Mouse (Mus musculus): ENCODE measurements around the gene Ugcg. TPM values are rescaled to one million over a fixed set of nuclear protein-coding genes. Genes with fewer than 3 reads are reported as not detected.

The Ugcg gene
- total and polyA plus RNA-seq, 2 experiments from 2014 or later, result 22.8 to 68.5 TPM

GRCm38 (mm10) chr4:59224889-59225288, 35.8 kb downstream of the Ugcg start:
- Histone ChIP-seq H3K4me2 (ENCODE audit: low read depth, low read length, poor library complexity, severe bottlenecking) (no peak overlapping the region), H3K4me1 (ENCODE audit: insufficient read depth, low read length) (no peaks in the 10 kb centered on the region), H3K9me3 (ENCODE audit: low read length) (no peaks in the 10 kb centered on the region), H3K9ac (replicated peaks; ENCODE audit: low read length, poor library complexity, severe bottlenecking) (no peak overlapping the region), H3K36me3 (ENCODE audit: insufficient read depth, low read length) (peaks cover 9% of the 10 kb centered on the region), H3K27me3 (ENCODE audit: insufficient read depth, low read length) (no peaks in the 10 kb centered on the region), H3K27ac (ENCODE audit: low read depth, low read length) (no peak overlapping the region), H3K4me3 (ENCODE audit: low read depth, low read length) (no peak overlapping the region)
- no peak for TF ChIP-seq CTCF (IDR thresholded peaks at IDR 0.05)
- WGBS, result 93% methylated on average over 4 of the region's 4 CpGs
- no peak for DNase-seq (ENCODE audit: low spot score)
- no peak for ATAC-seq (ENCODE audit: low FRiP score)

- Histone ChIP-seq H3K9me3 (ENCODE audit: low read length) (no peaks in the 10 kb centered on the region), H3K4me1 (ENCODE audit: insufficient read depth, low read length) (no peaks in the 10 kb centered on the region), H3K27me3 (ENCODE audit: insufficient read depth, low read length) (no peaks in the 10 kb centered on the region), H3K27ac (ENCODE audit: low read depth, low read length) (no peak overlapping the region), H3K4me2 (ENCODE audit: low read depth, low read length, poor library complexity, severe bottlenecking) (no peak overlapping the region), H3K9ac (replicated peaks; ENCODE audit: low read length, poor library complexity, severe bottlenecking) (no peak overlapping the region), H3K36me3 (ENCODE audit: insufficient read depth, low read length) (peaks cover 9% of the 10 kb centered on the region), H3K4me3 (ENCODE audit: low read depth, low read length) (no peak overlapping the region)
- no peak for TF ChIP-seq CTCF (IDR thresholded peaks at IDR 0.05)
- DNase-seq (ENCODE audit: low spot score) (no peak), ATAC-seq (ENCODE audit: low FRiP score) (no peak)
- 93% methylated on average over 9 of the region's 9 CpGs for WGBS
These were observed 38.0 kb downstream of the Ugcg start for GRCm38 (mm10) chr4:59227047-59227446.

DNA sequence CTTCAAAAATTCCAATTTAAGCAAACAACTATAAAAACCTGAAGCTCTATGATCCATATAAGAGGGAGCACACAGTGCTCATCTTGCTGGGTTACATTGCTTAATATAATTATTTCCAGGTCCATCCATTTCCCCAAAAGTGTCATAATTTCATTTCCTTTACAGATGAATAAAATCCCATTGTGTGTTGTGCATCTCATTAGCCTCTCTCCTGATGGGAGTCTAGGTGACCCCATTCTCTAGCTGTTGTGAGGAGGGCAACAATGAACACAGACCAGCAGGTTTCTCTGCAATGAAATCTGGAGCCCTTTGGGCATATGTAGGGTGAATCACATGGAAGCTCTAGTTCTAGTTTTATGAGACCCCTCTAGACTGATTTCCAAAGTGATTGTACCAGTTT, 39.9 kb downstream of the Ugcg start:
- H3K27me3 ChIP-seq (ENCODE audit: insufficient read depth, low read length), result no peaks in the 10 kb centered on the region
- H3K9ac ChIP-seq (replicated peaks; ENCODE audit: low read length, poor library complexity, severe bottlenecking), result no peak overlapping the region
- peaks cover 3% of the 10 kb centered on the region; the same call in 1 of the 2 replicates for H3K36me3 ChIP-seq (ENCODE audit: insufficient read depth, low read length)
- ATAC-seq (ENCODE audit: low FRiP score) (no peak), DNase-seq (ENCODE audit: low spot score) (no peak)
- H3K4me1 ChIP-seq (ENCODE audit: insufficient read depth, low read length), result no peaks in the 10 kb centered on the region
- H3K4me2 ChIP-seq (ENCODE audit: low read depth, low read length, poor library complexity, severe bottlenecking), result no peak overlapping the region
- no peak overlapping the region for H3K4me3 ChIP-seq (ENCODE audit: low read depth, low read length)
- H3K9me3 ChIP-seq (ENCODE audit: low read length), result no peaks in the 10 kb centered on the region
- H3K27ac ChIP-seq (ENCODE audit: low read depth, low read length), result no peak overlapping the region
- TF ChIP-seq CTCF (IDR thresholded peaks at IDR 0.05), result no peak

- Histone ChIP-seq H3K36me3 (ENCODE audit: insufficient read depth, low read length) (no peaks in the 10 kb centered on the region), H3K27ac (ENCODE audit: low read depth, low read length) (no peak overlapping the region), H3K9me3 (ENCODE audit: low read length) (no peaks in the 10 kb centered on the region), H3K27me3 (ENCODE audit: insufficient read depth, low read length) (no peaks in the 10 kb centered on the region), H3K4me2 (ENCODE audit: low read depth, low read length, poor library complexity, severe bottlenecking) (no peak overlapping the region), H3K4me3 (ENCODE audit: low read depth, low read length) (no peak overlapping the region), H3K9ac (replicated peaks; ENCODE audit: low read length, poor library complexity, severe bottlenecking) (no peak overlapping the region), H3K4me1 (ENCODE audit: insufficient read depth, low read length) (no peaks in the 10 kb centered on the region)
- 85% methylated on average over 6 of the region's 6 CpGs for WGBS
- no peak for ATAC-seq (ENCODE audit: low FRiP score)
- no peak for DNase-seq (ENCODE audit: low spot score)
- TF ChIP-seq CTCF (IDR thresholded peaks at IDR 0.05), result no peak
These were observed 42.4 kb downstream of the Ugcg start for GRCm38 (mm10) chr4:59231266-59232055.

- 93% methylated on average over 8 of the region's 10 CpGs for WGBS
These were observed 45.0 kb downstream of the Ugcg start for GRCm38 (mm10) chr4:59234014-59234413.

GRCm38 (mm10) chr4:59234451-59235216, 45.6 kb downstream of the Ugcg start:
- no peak for TF ChIP-seq CTCF (IDR thresholded peaks at IDR 0.05)

More at GRCm38 (mm10) chr4:59234014-59234413, 45.0 kb downstream of the Ugcg start:
- Histone ChIP-seq H3K36me3 (ENCODE audit: insufficient read depth, low read length) (no peaks in the 10 kb centered on the region), H3K4me2 (ENCODE audit: low read depth, low read length, poor library complexity, severe bottlenecking) (no peak overlapping the region), H3K27me3 (ENCODE audit: insufficient read depth, low read length) (no peaks in the 10 kb centered on the region), H3K9me3 (ENCODE audit: low read length) (no peaks in the 10 kb centered on the region), H3K4me3 (ENCODE audit: low read depth, low read length) (no peak overlapping the region), H3K4me1 (ENCODE audit: insufficient read depth, low read length) (no peaks in the 10 kb centered on the region), H3K27ac (ENCODE audit: low read depth, low read length) (no peak overlapping the region), H3K9ac (replicated peaks; ENCODE audit: low read length, poor library complexity, severe bottlenecking) (no peak overlapping the region)
- DNase-seq (ENCODE audit: low spot score), result no peak
- ATAC-seq (ENCODE audit: low FRiP score), result no peak
- no peak for TF ChIP-seq CTCF (IDR thresholded peaks at IDR 0.05)

More at GRCm38 (mm10) chr4:59234451-59235216, 45.6 kb downstream of the Ugcg start:
- 91% methylated on average over 23 of the region's 23 CpGs for WGBS
- Histone ChIP-seq H3K4me1 (ENCODE audit: insufficient read depth, low read length) (no peaks in the 10 kb centered on the region), H3K4me3 (ENCODE audit: low read depth, low read length) (no peak overlapping the region), H3K9ac (replicated peaks; ENCODE audit: low read length, poor library complexity, severe bottlenecking) (no peak overlapping the region), H3K27me3 (ENCODE audit: insufficient read depth, low read length) (no peaks in the 10 kb centered on the region), H3K27ac (ENCODE audit: low read depth, low read length) (no peak overlapping the region), H3K4me2 (ENCODE audit: low read depth, low read length, poor library complexity, severe bottlenecking) (no peak overlapping the region), H3K9me3 (ENCODE audit: low read length) (no peaks in the 10 kb centered on the region), H3K36me3 (ENCODE audit: insufficient read depth, low read length) (no peaks in the 10 kb centered on the region)
- DNase-seq (ENCODE audit: low spot score) (no peak), ATAC-seq (ENCODE audit: low FRiP score) (no peak)
